Mouse (Mus musculus) cerebellum, adult 2 months (tissue): ENCODE measurements at regions not wholly inside any gene's neighbourhood (a gene's known extent, or its start where the extent isn't known, plus 50 kb on each side); places are given as distances from the start of the nearest gene placed in this dataset.
A peak's percentile ranks its signal among the peaks of the same experiment; 100 is the strongest.

Experiments
- DNase-seq, 2 experiments: peaks; one replicate each; pipeline ENCODE4 v3.0.0; 2021
- H3K27ac ChIP-seq: fragments of 200-500 bp; 2 replicates; pipeline ENCODE4 v1.5.1; 2012; ENCODE audit warnings: low read length, control low read depth, inconsistent platforms; ENCODE audit not compliant: insufficient read depth
- H3K27me3 ChIP-seq: fragments of 200-500 bp; 2 replicates; pipeline ENCODE4 v1.6.1; 2012; ENCODE audit warnings: inconsistent platforms, mild to moderate bottlenecking, low read length, moderate library complexity; ENCODE audit not compliant: control insufficient read depth, insufficient read depth
- H3K4me1 ChIP-seq: fragments of 200-500 bp; 2 replicates; pipeline ENCODE4 v1.6.1; 2011; ENCODE audit warnings: low read length; ENCODE audit not compliant: control insufficient read depth, insufficient read depth
- H3K4me3 ChIP-seq: fragments of 200-500 bp; replicated peaks from 2 replicates; pipeline ENCODE3; 2011; ENCODE audit warnings: mild to moderate bottlenecking, low read depth, low read length, control low read depth; ENCODE audit not compliant: insufficient read depth
- CTCF ChIP-seq: fragments of 200-500 bp; IDR thresholded peaks from 2 replicates; pipeline ENCODE4 v1.5.1; 2011; ENCODE audit warnings: low read depth, mild to moderate bottlenecking, control low read depth, low read length, moderate library complexity, borderline replicate concordance; ENCODE audit not compliant: insufficient read depth
- POLR2A ChIP-seq: fragments of 200-500 bp; IDR thresholded peaks from 2 replicates; pipeline ENCODE4 v1.6.1; 2011; ENCODE audit warnings: low read length, control low read depth, borderline replicate concordance; ENCODE audit not compliant: insufficient read depth
- WGBS: fragments of 180-500 bp; shearing (Covaris S2); methylation state at CpG from one replicate; pipeline ENCODE4 v1.1.7; 2018; 5-methylcytosine and 5-hydroxymethylcytosine counted together

DNA sequence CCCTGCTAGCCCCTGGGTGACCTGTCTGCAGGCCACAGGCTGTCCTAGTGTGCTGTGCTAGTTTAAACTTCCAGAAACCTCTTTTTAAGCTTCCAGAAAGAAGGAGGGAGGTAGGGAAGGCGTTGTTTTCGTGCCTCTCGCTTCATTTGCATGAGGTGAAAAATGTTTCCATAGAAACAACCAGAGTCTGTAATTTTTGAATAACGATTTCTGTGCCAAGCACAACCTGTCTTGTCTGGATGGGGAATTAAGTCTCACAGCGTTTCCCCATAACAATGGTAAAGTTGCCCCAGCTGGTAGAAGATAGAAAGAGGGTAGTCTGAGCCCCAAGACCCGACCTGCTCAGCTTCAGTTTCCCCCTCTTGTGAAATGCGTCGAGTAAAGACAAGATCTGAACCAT lies 59.3 kb upstream of the Dlk1 start:
- 32% methylated on average over 8 of the region's 8 CpGs for WGBS
- no peak overlapping the region for H3K4me3 ChIP-seq
- no peaks in the 10 kb centered on the region for H3K4me1 ChIP-seq
- H3K27ac ChIP-seq: no peak overlapping the region
- H3K27me3 ChIP-seq: no peaks in the 10 kb centered on the region
- no peak for DNase-seq
- TF ChIP-seq CTCF (no peak), POLR2A (no peak)

DNA sequence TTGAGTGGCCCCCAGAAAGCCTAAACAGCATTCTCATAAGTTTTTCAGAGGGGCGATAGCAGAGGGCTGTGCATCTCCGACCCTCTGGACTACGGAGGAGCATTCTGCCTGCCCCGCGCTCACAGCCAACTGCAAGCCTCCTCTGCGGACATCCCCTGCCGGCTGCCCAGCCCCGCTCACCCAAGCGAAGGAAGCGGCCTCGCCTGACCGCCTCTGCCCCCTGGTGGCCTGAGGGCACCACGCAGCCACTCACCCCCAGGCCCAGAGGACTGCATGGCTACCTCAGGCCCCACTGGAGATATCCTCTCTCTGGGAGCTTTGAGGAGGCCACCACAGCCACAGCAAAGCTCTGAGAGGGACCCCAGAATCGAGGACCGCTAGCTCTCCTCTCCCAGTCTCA lies 58.8 kb upstream of the Dlk1 start:
- Histone ChIP-seq H3K27ac (no peak overlapping the region), H3K4me1 (no peaks in the 10 kb centered on the region), H3K27me3 (no peaks in the 10 kb centered on the region), H3K4me3 (no peak overlapping the region)
- peak; percentile 40 to 68 for DNase-seq
- no peak for TF ChIP-seq POLR2A
- peak; percentile 77 for TF ChIP-seq CTCF
- 6% methylated on average over 15 of the region's 15 CpGs for WGBS

DNA sequence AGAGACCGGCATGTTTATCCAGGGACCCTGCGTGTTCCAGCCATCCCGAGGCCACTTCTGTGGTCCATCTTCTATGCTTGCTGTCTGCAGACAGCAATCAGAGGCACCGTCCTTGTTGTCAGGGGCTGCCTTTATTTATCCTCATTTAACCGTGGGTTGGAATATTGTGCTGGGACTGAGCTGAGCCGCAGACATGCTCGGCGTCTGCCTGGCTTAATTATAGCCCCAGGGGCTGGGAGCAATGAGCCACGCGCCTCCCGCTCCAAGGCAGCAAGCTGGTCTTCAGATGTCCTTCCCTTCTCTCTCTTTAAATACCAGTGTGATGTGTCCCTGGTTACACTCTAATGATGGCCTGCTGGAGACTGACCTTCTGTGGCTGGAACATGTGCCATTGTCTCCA lies 58.2 kb upstream of the Dlk1 start:
- no peaks in the 10 kb centered on the region for H3K4me1 ChIP-seq
- TF ChIP-seq POLR2A (no peak), CTCF (no peak)

DNA sequence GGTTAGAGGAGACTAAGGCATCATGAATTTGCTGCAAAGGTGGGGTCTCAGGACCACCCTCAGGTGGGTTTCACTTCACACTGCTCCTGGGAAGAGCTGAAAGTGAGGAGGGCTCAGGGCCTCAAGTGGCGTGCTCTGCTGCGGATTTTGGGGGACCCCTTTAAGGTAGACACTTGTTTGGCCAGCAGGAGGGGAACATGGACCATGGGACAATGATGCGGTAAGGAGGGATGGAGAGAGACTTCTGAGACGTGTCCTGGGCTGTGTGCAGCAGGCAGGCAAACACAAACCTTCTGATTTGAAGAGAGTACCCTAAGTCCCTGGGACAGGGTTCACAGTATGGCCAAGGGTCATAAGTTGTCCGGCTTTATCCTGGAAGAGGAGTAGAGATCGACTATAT lies 56.0 kb upstream of the Dlk1 start:
- Histone ChIP-seq H3K4me1 (no peaks in the 10 kb centered on the region), H3K4me3 (no peak overlapping the region), H3K27ac (no peak overlapping the region), H3K27me3 (0 out of 2 replicates have a peak, but pooled peaks cover 1% of the 10 kb centered on the region)
- DNase-seq: no peak
- WGBS: 91% methylated on average over 6 of the region's 6 CpGs
- no peak for TF ChIP-seq POLR2A
- TF ChIP-seq CTCF: no peak

More for the DNA sequence above, 58.2 kb upstream of the Dlk1 start:
- no peak overlapping the region for H3K27ac ChIP-seq
- DNase-seq: no peak
- H3K27me3 ChIP-seq: no peaks in the 10 kb centered on the region
- WGBS: 69% methylated on average over 11 of the region's 11 CpGs
- H3K4me3 ChIP-seq: no peak overlapping the region

DNA sequence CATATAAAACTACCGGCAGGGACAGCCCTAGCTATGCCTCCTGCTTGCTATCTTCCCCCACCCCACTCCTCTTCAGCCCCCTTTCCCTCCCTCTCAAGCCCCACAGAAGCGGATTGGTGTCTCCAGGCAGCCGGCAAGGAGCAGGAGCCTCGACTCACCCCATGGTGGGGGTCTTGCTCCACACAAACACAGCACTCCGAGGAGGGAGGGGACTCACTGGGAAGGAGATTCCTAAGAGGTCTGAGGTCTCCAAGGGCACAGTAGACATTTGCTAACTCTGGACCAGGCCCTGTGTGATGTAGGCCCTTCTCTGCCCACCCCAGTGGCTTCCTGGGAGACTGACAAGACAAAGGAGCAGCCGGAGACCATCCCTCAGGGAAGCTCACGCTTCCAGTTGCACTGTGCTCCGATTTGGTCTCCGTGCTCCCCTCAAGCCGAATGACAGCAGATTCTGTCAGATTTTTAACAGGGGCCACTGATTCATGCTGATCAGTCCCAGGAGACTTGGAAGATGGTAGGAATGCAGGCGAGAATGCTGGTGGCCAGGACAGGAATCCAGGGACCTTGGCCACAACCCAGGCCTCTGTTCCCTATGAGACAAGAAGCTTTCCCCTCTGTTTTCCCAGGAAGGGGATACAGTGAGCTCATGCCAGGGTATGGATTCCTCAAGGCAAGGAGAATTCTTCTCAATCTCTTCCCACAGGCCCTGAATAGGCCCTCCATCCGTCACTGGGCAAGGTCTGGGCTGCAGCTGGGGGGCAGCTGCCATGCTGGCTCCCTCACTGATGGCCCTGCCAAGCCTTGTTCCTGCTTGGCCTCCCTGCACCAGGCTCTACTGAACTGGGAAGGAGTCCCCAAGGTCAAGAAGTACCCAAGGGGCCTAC lies 55.2 kb upstream of the Dlk1 start:
- 0 out of 2 replicates have a peak, but pooled peaks cover 1% of the 10 kb centered on the region for H3K27me3 ChIP-seq
- DNase-seq: no peak
- WGBS: 51% methylated on average over 12 of the region's 12 CpGs
- H3K27ac ChIP-seq: no peak overlapping the region
- no peaks in the 10 kb centered on the region for H3K4me1 ChIP-seq
- TF ChIP-seq POLR2A (no peak), CTCF (no peak)
- no peak overlapping the region for H3K4me3 ChIP-seq

DNA sequence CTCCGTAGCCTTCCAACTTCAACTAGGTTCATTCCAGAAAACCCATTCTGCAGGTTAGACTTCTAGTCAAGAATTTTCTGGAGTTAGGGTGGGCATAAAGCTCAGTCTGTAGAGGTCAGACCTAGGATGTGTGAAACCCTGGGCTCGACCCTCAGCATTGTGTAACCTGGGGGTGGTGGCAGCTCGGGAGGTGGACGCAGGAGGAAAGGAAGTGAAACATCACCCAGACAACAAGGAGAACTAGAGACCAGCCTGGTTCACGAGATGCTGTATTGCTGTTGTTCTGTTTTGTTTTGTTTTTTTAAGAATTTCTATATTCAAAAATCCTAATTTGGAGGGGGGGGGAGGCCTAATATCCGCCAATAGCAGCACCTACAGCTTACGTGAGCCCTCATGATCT lies 54.1 kb upstream of the Dlk1 start:
- TF ChIP-seq CTCF: no peak
- TF ChIP-seq POLR2A: no peak
- peaks cover 1% of the 10 kb centered on the region; the same call in 1 of the 2 replicates for H3K27me3 ChIP-seq
- no peak overlapping the region for H3K27ac ChIP-seq
- WGBS: 86% methylated on average over 7 of the region's 7 CpGs
- no peak overlapping the region for H3K4me3 ChIP-seq
- no peaks in the 10 kb centered on the region for H3K4me1 ChIP-seq
- DNase-seq: no peak

DNA sequence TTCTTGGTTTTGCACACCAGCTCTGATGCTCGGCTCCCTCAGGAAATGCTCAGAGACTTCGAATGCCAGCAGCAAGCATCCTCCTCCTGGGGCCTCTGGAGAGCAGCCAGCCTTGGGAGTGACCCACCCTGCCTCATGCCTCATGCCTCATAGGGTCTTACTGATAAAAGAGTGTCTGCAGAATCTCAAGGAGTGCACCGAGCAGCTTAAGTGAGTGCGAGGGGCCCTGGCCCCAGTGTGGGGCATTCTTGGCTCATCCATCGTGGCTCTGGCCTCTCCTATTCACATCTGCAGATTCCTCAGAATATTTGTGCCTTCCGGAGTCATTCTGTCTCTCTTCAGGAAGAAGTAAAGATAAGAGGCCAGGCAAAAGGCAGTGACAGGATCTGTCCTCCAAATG lies 53.7 kb upstream of the Dlk1 start:
- DNase-seq: no peak
- H3K4me1 ChIP-seq: no peaks in the 10 kb centered on the region
- peaks cover 1% of the 10 kb centered on the region; the same call in 1 of the 2 replicates for H3K27me3 ChIP-seq
- 20% methylated on average over 6 of the region's 6 CpGs for WGBS
- no peak overlapping the region for H3K27ac ChIP-seq
- TF ChIP-seq POLR2A (no peak), CTCF (no peak)
- H3K4me3 ChIP-seq: no peak overlapping the region

DNA sequence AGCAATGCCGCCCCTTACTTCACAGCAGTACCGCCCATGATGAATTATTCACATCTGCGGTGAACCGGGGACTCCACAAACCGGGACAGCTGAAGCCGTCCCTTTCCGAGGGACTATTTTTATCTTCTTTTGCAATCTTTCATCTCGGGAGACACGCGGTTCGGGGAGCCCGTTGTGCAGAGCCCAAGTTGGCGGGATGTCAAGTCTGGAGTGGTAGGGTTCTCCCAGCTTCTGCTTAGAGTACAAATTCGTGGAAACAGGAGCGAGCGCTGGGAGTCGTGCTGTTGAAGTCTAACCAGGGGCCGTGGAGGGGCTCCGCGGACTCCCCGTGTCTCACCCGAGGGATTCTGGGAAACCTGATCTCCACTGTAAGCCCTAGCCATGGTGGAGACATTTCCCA lies 53.0 kb upstream of the Dlk1 start:
- no peaks in the 10 kb centered on the region for H3K4me1 ChIP-seq
- no peak overlapping the region for H3K4me3 ChIP-seq
- TF ChIP-seq POLR2A (no peak), CTCF (no peak)
- peak in 1 of 2 experiments; percentile 17 for DNase-seq
- 16% methylated on average over 22 of the region's 22 CpGs for WGBS
- H3K27me3 ChIP-seq: peaks cover 1% of the 10 kb centered on the region; the same call in 1 of the 2 replicates
- H3K27ac ChIP-seq: no peak overlapping the region
